Mouse (Mus musculus): ENCODE measurements around the gene Sh3pxd2a. TPM values are rescaled to one million over a fixed set of nuclear protein-coding genes. Genes with fewer than 3 reads are reported as not detected.

Sh3pxd2a gene
- total RNA-seq, 2 experiments from 2014 or later: 1.3 to 1.4 TPM

GRCm38 (mm10) chr19:47492422-47492821 is 28.2 kb upstream of the Sh3pxd2a start:
- ATAC-seq (ENCODE audit: poor library complexity, severe bottlenecking): no peak

GRCm38 (mm10) chr19:47491853-47492252 is 27.7 kb upstream of the Sh3pxd2a start:
- no peak for ATAC-seq (ENCODE audit: poor library complexity, severe bottlenecking)

GRCm38 (mm10) chr19:47489233-47489632 is 25.0 kb upstream of the Sh3pxd2a start:
- ATAC-seq (ENCODE audit: poor library complexity, severe bottlenecking): no peak

GRCm38 (mm10) chr19:47488250-47488649 is 24.0 kb upstream of the Sh3pxd2a start:
- no peak for ATAC-seq (ENCODE audit: poor library complexity, severe bottlenecking)

- no peak for ATAC-seq (ENCODE audit: poor library complexity, severe bottlenecking)
These were observed 23.4 kb upstream of the Sh3pxd2a start for GRCm38 (mm10) chr19:47487572-47487971.

- no peak for ATAC-seq (ENCODE audit: poor library complexity, severe bottlenecking)
These were observed 21.9 kb upstream of the Sh3pxd2a start for GRCm38 (mm10) chr19:47485997-47486566.

- no peak for ATAC-seq (ENCODE audit: poor library complexity, severe bottlenecking)
These were observed 19.9 kb upstream of the Sh3pxd2a start for GRCm38 (mm10) chr19:47484110-47484509.

GRCm38 (mm10) chr19:47483346-47483745 is 19.1 kb upstream of the Sh3pxd2a start:
- no peak for ATAC-seq (ENCODE audit: poor library complexity, severe bottlenecking)

GRCm38 (mm10) chr19:47473453-47473852 is 9.3 kb upstream of the Sh3pxd2a start:
- ATAC-seq (ENCODE audit: poor library complexity, severe bottlenecking): no peak

GRCm38 (mm10) chr19:47472881-47473400 is 8.7 kb upstream of the Sh3pxd2a start:
- ATAC-seq (ENCODE audit: poor library complexity, severe bottlenecking): no peak

GRCm38 (mm10) chr19:47471808-47472207 is 7.6 kb upstream of the Sh3pxd2a start:
- no peak for ATAC-seq (ENCODE audit: poor library complexity, severe bottlenecking)

- no peak for ATAC-seq (ENCODE audit: poor library complexity, severe bottlenecking)
These were observed 4.5 kb upstream of the Sh3pxd2a start for GRCm38 (mm10) chr19:47468750-47469149.

GRCm38 (mm10) chr19:47466775-47467174 is 2.6 kb upstream of the Sh3pxd2a start:
- ATAC-seq (ENCODE audit: poor library complexity, severe bottlenecking): no peak

- peak; percentile 53 for ATAC-seq (ENCODE audit: poor library complexity, severe bottlenecking)
These were observed 1.3 kb upstream of the Sh3pxd2a start for GRCm38 (mm10) chr19:47465467-47465866.

GRCm38 (mm10) chr19:47463636-47464303 is 431 bp downstream of the Sh3pxd2a start:
- ATAC-seq (ENCODE audit: poor library complexity, severe bottlenecking): peak; percentile 59

GRCm38 (mm10) chr19:47463206-47463605 is 995 bp downstream of the Sh3pxd2a start:
- no peak for ATAC-seq (ENCODE audit: poor library complexity, severe bottlenecking)

- ATAC-seq (ENCODE audit: poor library complexity, severe bottlenecking): no peak
These were observed 1.5 kb downstream of the Sh3pxd2a start for GRCm38 (mm10) chr19:47462725-47463124.

- ATAC-seq (ENCODE audit: poor library complexity, severe bottlenecking): no peak
These were observed 2.4 kb downstream of the Sh3pxd2a start for GRCm38 (mm10) chr19:47461838-47462237.

- no peak for ATAC-seq (ENCODE audit: poor library complexity, severe bottlenecking)
These were observed 2.8 kb downstream of the Sh3pxd2a start for GRCm38 (mm10) chr19:47461386-47461785.

GRCm38 (mm10) chr19:47460120-47460960 is 3.9 kb downstream of the Sh3pxd2a start:
- no peak for ATAC-seq (ENCODE audit: poor library complexity, severe bottlenecking)

GRCm38 (mm10) chr19:47459214-47459613 is 5.0 kb downstream of the Sh3pxd2a start:
- no peak for ATAC-seq (ENCODE audit: poor library complexity, severe bottlenecking)
